Mouse (Mus musculus): ENCODE measurements around the gene Defb23.

Defb23 gene

GRCm38 (mm10) chr2:152464570-152465150, at the start of gene Defb23:
TSS of gene Defb23 (minus strand) at chr2:152464620.
- DNase-seq: no peak

- DNase-seq: no peak
These were observed 47.2 kb upstream of the Defb23 start, which contains the start of gene Defb26 for GRCm38 (mm10) chr2:152511592-152511991. TSS of gene Defb26 (minus strand) at chr2:152511692.

- no peak for DNase-seq
These were observed 39.5 kb upstream of the Defb23 start for GRCm38 (mm10) chr2:152503950-152504349.

- DNase-seq: no peak
These were observed 36.4 kb upstream of the Defb23 start for GRCm38 (mm10) chr2:152500863-152501229.

GRCm38 (mm10) chr2:152500204-152500862, 35.9 kb upstream of the Defb23 start:
- no peak for DNase-seq

- DNase-seq: no peak
These were observed 33.6 kb upstream of the Defb23 start for GRCm38 (mm10) chr2:152498020-152498419.

GRCm38 (mm10) chr2:152493151-152493550, 28.7 kb upstream of the Defb23 start:
- DNase-seq: no peak

- no peak for DNase-seq
These were observed 25.6 kb upstream of the Defb23 start, which contains the start of gene Defb22 for GRCm38 (mm10) chr2:152490038-152490437. TSS of gene Defb22 (minus strand) at chr2:152490138.

- peak; percentile 11 to 27 for DNase-seq
These were observed 22.6 kb upstream of the Defb23 start for GRCm38 (mm10) chr2:152487024-152487423.

- no peak for DNase-seq
These were observed 17.3 kb upstream of the Defb23 start for GRCm38 (mm10) chr2:152481726-152482125.

GRCm38 (mm10) chr2:152480881-152481280, 16.5 kb upstream of the Defb23 start:
- no peak for DNase-seq

GRCm38 (mm10) chr2:152476763-152477162, 12.3 kb upstream of the Defb23 start, which contains the start of gene Defb20:
TSS of gene Defb20 (plus strand) at chr2:152477063.
- DNase-seq: no peak

- DNase-seq: no peak
These were observed 8.0 kb upstream of the Defb23 start for GRCm38 (mm10) chr2:152472434-152472833.

GRCm38 (mm10) chr2:152470973-152471372, 6.6 kb upstream of the Defb23 start:
- DNase-seq: peak; percentile 53

GRCm38 (mm10) chr2:152459241-152459640, 5.2 kb downstream of the Defb23 start:
- DNase-seq: no peak

GRCm38 (mm10) chr2:152452101-152452781, 12.2 kb downstream of the Defb23 start:
- DNase-seq: no peak

- peak; percentile 44 to 59 for DNase-seq
These were observed 14.2 kb downstream of the Defb23 start for GRCm38 (mm10) chr2:152450241-152450640.

GRCm38 (mm10) chr2:152447461-152447860, 17.0 kb downstream of the Defb23 start:
- DNase-seq: no peak

- DNase-seq: no peak
These were observed 17.8 kb downstream of the Defb23 start for GRCm38 (mm10) chr2:152446642-152447041.

- no peak for DNase-seq
These were observed 21.1 kb downstream of the Defb23 start for GRCm38 (mm10) chr2:152443281-152443680.

GRCm38 (mm10) chr2:152442322-152442721, 22.1 kb downstream of the Defb23 start:
- DNase-seq: no peak

- DNase-seq: no peak
These were observed 24.6 kb downstream of the Defb23 start for GRCm38 (mm10) chr2:152439833-152440232.

GRCm38 (mm10) chr2:152438963-152439362, 25.5 kb downstream of the Defb23 start:
- DNase-seq: no peak

Measured in B cell, adult 2 months (primary cell).